Mouse (Mus musculus) kidney, postnatal 10 days (tissue): ENCODE results near the gene Cldn7.
"Not testable (repeated sequence)": the region's sequence is repeated elsewhere in the genome, so short reads cannot be mapped to it uniquely, and the experiment has no call there.

Source experiments
- DNase-seq: peaks from one replicate; pipeline ENCODE4 v3.0.0; 2021; ENCODE audit warnings: mixed read lengths

Gene Cldn7

DNA sequence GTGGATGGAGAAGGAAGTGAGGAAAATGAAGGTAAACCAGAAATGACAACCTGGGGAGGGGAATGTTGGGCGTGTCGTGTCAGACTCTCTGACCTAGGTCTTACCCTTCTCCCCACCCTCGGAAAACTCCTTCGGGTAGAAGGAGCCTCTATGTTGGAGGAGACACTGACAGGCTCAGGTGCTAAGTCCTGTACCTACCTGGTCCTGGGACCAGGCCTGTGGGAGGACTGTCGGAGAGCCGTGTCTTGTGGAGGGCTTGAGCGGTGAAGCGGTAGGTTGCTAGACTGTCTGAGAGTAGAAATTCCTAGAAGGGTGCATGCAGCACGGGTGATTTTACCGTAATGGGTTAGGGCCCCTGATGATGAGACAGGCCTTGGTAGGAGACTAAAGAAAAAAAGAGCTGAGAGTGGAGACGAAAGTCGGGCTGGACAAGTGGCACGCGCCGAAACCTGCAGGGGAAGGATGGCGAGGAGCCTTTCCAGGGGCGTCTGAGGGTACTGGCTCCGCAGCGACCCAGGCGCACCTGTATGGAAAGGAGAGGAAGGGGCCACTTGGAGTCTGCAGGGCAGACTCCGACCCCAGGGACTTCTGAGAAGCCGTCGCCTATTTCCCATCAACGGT lies at the start of gene Cldn7:
Cldn7 (plus strand) TSS at position 130 of the 621 bp plus-strand sequence.
- DNase-seq, result no peak

GRCm38 (mm10) chr11:69914917-69915430 lies 49.6 kb upstream of the Cldn7 start:
- DNase-seq, result no peak

DNA sequence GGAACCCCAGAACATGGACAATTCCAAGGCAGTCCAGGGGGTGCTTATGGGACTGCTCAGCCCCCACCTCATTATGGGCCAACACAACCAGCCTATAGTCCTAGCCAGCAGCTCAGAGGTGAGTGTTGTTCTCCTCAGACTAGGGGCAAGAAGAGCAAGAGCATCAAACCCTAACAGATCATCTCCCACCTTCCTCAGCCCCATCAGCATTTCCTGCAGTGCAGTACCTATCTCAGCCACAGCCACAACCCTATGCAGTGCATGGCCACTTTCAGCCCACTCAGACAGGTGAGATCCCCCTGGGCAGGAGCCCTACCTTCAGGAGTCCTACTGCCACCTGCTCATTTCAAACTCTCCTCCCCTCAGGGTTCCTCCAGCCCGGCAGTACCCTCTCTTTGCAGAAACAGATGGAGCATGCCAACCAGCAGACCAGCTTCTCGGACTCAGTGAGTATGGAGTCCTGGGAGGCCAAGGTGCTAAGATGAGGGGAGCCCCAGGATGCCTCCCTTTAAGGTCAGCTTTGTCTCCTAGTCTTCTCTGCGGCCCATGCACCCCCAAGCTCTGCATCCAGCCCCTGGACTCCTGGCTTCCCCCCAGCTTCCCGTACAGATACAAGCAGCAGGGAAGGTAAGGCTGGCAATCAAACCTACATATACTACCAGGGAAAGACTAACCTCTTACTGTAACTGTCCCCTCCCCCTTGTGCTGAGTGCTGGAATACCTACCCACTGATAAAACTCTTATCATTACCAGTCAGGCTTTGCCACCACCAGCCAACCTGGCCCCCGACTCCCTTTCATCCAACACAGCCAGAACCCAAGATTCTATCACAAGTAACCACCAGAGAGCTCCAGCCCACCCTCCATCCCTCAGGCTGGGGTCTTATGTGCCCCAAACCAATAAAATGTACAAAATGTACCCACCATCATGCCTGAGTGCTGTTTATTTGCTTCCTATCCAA lies 48.6 kb upstream of the Cldn7 start:
- DNase-seq, result no peak

DNA sequence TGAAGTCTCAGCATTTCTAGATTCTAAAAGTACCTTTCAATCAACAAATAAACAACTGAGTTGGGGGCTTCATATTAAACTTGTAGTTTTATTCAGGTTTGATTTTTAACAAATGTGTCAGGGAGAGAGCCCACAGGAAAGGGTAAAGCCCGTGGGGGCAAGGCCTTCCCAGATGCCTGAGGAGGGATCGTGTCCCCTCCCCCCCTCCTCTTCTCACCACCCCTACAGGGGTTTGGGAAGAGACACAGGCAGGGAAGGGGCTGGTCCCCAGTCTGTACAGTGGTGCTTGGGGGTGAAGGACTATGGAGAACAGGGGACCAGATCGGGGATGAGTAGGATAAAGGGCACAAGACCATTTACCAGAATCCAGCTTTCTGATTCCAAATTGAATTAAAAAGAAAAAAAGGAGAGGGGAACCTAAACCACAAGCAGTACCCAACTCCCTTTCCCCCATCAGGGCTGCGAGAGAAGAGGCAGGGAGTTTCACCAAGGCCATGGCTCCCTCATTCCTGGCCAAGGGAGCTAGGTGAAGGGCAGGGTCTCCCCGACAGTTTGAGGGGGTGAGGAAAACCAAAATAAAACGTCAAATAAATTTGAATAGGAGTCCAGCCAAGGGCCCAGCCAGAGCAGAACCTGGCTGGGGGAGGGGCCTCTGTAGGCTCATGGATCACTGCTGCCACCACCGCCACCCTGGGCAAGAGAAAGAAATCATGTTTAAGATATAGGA lies 47.8 kb upstream of the Cldn7 start:
- not testable (repeated sequence) for DNase-seq

DNA sequence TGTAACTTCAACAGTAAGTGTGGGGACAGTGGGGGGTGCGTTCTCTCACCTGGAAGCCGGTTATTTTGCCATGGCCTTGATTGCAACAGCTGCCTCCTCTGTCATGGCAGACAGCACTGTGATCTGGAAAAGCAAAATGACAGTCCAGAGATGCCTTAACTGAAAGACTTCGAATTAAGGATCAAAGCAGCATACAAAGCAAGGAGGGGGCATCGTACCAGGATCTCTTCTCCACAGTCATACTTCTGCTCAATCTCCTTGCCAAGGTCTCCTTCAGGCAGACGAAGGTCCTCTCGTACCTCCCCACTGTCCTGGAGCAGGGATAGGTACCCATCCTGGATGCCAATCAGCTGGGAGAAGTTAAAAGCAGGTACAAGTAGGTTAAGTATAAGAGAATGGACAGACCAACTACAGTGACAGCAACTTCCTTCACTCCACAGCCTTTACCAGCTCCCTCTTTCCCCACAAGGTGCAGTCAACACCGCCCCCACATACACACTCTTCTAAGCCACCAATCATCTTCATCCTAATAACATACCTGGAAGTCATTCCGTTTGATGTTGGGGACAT lies 47.1 kb upstream of the Cldn7 start:
- DNase-seq, result no peak

- no peak for DNase-seq
Observed at GRCm38 (mm10) chr11:69918118-69918517, 46.5 kb upstream of the Cldn7 start.

GRCm38 (mm10) chr11:69919053-69919452 lies 45.5 kb upstream of the Cldn7 start:
- DNase-seq, result no peak

- peak; percentile 87 for DNase-seq
Observed at GRCm38 (mm10) chr11:69919661-69920265, 44.8 kb upstream of the Cldn7 start.

DNA sequence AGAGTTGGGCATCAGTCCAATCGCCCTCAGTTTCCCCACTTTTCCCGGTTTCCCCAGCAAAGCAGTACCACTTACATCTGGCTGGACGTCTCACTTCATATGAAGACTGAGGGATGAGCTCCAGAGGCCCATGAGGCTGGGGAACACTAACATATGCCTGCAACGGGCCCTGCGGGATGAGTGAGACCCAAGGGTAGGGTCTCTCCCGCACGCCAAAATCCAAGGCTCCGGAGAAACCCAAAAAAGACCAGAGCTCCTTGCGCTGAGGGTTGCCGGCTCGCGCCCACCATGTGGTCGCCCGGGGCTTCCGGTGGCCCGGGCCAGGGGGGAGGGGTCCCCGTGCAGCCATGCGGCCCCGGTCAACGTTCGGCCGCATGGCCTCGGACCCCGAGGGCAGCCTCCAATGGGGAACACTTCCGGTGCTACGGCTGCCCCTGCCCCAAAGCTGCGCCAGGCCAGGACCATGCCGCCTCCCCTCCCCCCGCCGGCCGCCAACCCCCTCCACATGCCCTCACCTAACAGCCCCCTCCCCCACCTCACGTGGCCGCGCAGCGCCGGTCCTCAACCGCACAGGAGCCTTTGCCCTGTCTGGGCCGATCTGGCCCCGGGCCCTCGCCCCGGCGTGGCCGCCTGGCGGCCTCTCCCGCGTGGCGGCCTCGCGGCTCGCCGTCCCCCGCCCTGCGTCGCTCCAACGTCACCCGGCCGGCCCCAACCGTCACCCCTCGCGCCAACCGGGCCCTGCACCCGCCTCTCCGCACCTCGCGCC lies 44.1 kb upstream of the Cldn7 start:
- DNase-seq, result peak; percentile 77

- peak; percentile 100 for DNase-seq
Observed at GRCm38 (mm10) chr11:69921114-69922011, 43.2 kb upstream of the Cldn7 start, which contains the start of gene Eif5a. Gene Eif5a (minus strand): TSS chr11:69921958.

GRCm38 (mm10) chr11:69922012-69922756 lies 42.4 kb upstream of the Cldn7 start:
- no peak for DNase-seq

DNA sequence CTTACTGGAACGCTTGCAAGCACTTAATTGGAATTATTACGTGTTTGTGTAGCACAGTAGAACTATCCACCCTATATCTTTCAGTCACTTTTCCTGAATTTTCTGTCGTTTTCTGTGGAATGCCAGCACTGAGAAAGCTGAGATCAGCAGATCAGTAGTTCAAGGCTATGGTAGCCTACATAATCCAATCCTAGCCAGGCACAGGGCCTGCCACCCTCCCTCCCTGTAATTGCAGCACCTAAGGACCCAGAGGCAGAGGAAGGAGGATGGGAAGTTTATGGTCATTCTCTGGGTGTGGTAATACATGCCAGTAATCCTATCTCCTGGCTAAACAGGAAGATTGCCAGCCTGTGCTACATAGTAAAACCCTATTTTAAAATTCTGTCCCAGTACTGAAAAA lies 41.8 kb upstream of the Cldn7 start:
- DNase-seq, result no peak

DNA sequence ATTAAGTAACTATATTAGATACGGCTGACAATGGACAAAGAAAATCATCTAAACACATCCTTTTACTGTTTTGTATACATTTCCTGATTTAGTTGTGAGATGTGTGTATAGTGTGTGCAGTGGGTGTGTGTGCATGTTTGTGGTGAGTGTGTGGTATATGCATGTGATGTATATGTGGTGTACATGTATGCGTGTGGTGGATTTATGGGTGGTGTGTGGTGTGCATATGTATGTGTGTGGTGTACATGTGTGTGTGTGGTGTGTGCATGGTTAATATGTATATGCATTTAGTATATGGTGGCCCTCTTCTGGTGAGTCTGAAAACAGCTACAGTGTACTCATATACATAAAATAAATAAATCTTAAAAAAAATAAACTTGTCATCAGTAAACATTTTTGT lies 37.1 kb upstream of the Cldn7 start:
- no peak for DNase-seq

DNA sequence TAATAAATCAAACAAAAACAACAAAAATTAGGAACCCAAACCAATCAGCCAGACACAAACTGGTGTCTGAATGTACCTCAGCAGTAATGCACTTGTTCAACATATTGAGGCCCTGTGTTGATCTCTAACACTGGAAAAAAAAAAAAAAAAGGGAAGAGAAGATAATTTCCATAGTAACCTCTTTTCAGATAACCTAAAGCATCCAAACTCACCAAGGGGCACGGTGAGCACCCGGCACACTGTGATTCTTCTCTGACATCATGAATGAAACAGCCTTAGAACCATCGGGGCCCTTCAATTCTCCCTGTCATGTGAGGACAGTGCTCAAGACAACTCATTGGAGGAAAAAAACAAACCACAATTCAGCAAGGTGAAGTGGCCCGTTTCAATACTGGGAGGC lies 34.9 kb upstream of the Cldn7 start:
- no peak for DNase-seq

- not testable (repeated sequence) for DNase-seq
Observed at GRCm38 (mm10) chr11:69930176-69930575, 34.4 kb upstream of the Cldn7 start.

- no peak for DNase-seq
Observed at GRCm38 (mm10) chr11:69930967-69931537, 33.5 kb upstream of the Cldn7 start.

DNA sequence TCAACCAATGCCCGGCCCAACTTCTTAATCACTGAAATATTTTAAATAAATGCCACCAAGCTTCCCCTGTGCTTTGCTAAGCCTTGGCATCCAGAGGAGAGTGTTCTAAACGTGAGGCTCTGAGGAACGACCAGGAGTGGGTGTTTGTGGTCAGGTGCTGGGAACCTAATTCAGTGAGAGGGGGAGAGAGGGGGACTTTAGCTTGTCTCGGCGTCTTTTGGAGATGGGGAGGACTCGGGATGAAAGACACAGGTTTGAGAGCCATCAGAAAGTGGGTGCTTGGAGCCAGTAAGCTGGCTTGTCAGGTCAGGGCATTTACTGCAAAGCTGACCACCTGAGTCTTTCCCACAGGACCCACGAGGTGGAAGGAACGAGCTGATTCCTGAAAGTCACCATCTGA lies 32.8 kb upstream of the Cldn7 start:
- no peak for DNase-seq

GRCm38 (mm10) chr11:69932254-69932653 lies 32.3 kb upstream of the Cldn7 start:
- no peak for DNase-seq

- DNase-seq, result no peak
Observed at GRCm38 (mm10) chr11:69933066-69933465, 31.5 kb upstream of the Cldn7 start.
